Mouse (Mus musculus): ENCODE results near the gene Anks1.
A peak's percentile ranks its signal among the peaks of the same experiment; 100 is the strongest.

Gene Anks1

GRCm38 (mm10) chr17:27934136-27934910 is 25.2 kb downstream of the Anks1 start:
- no peak for DNase-seq

- no peak for DNase-seq
Measured at GRCm38 (mm10) chr17:27935091-27935490, 26.0 kb downstream of the Anks1 start.

- DNase-seq = no peak
Measured at GRCm38 (mm10) chr17:27937054-27937615, 28.0 kb downstream of the Anks1 start.

- no peak for DNase-seq
Measured at GRCm38 (mm10) chr17:27938121-27938754, 29.1 kb downstream of the Anks1 start.

- no peak for DNase-seq
Measured at GRCm38 (mm10) chr17:27939028-27939427, 29.9 kb downstream of the Anks1 start.

GRCm38 (mm10) chr17:27940352-27940751 is 31.2 kb downstream of the Anks1 start:
- no peak for DNase-seq

- no peak for DNase-seq
Measured at GRCm38 (mm10) chr17:27941178-27941577, 32.1 kb downstream of the Anks1 start.

- DNase-seq = no peak
Measured at GRCm38 (mm10) chr17:27941698-27942097, 32.6 kb downstream of the Anks1 start.

GRCm38 (mm10) chr17:27942131-27942530 is 33.0 kb downstream of the Anks1 start:
- DNase-seq = no peak

GRCm38 (mm10) chr17:27945546-27946216 is 36.6 kb downstream of the Anks1 start:
- no peak for DNase-seq

- no peak for DNase-seq
Measured at GRCm38 (mm10) chr17:27946371-27946770, 37.3 kb downstream of the Anks1 start.

- DNase-seq = no peak
Measured at GRCm38 (mm10) chr17:27947155-27947554, 38.0 kb downstream of the Anks1 start.

GRCm38 (mm10) chr17:27953136-27953535 is 44.0 kb downstream of the Anks1 start:
- DNase-seq = no peak

- DNase-seq = no peak
Measured at GRCm38 (mm10) chr17:27954629-27955402, 45.7 kb downstream of the Anks1 start.

- DNase-seq = no peak
Measured at GRCm38 (mm10) chr17:27957649-27958048, 48.5 kb downstream of the Anks1 start.

- no peak for DNase-seq
Measured at GRCm38 (mm10) chr17:27960128-27961111, 51.3 kb downstream of the Anks1 start.

- DNase-seq = peak; percentile 25
Measured at GRCm38 (mm10) chr17:27963120-27963519, 54.0 kb downstream of the Anks1 start.

- no peak for DNase-seq
Measured at GRCm38 (mm10) chr17:27964607-27965006, 55.5 kb downstream of the Anks1 start.

- DNase-seq = no peak
Measured at GRCm38 (mm10) chr17:27965292-27965691, 56.2 kb downstream of the Anks1 start.

GRCm38 (mm10) chr17:27966056-27966455 is 57.0 kb downstream of the Anks1 start:
- DNase-seq = no peak

GRCm38 (mm10) chr17:27966508-27967021 is 57.5 kb downstream of the Anks1 start:
- DNase-seq = no peak
